Mouse (Mus musculus): ENCODE measurements at regions not wholly inside any gene's neighbourhood (a gene's known extent, or its start where the extent isn't known, plus 50 kb on each side); places are given as distances from the start of the nearest gene placed in this dataset.

- TF ChIP-seq CTCF (IDR thresholded peaks at IDR 0.05; ENCODE audit: control insufficient read depth, insufficient read depth, insufficient replicate concordance, low read depth, low read length) (no peak), POLR2A (IDR thresholded peaks at IDR 0.05; ENCODE audit: control insufficient read depth, low read depth, low read length) (no peak)
Observed at GRCm38 (mm10) chr8:99953876-99954275, 537.6 kb upstream of the Cdh8 start.

Measured in testis, adult 2 months (tissue).